Mouse (Mus musculus): ENCODE results near the gene Sema5a. TPM values are rescaled to one million over a fixed set of nuclear protein-coding genes. Genes with fewer than 3 reads are reported as not detected.

Gene Sema5a
- polyA plus RNA-seq, 1 experiment from 2014 or later: 3.0 TPM

GRCm38 (mm10) chr15:32514877-32515276 lies 270.3 kb downstream of the Sema5a start:
- Histone ChIP-seq H3K4me1 (no peaks in the 10 kb centered on the region), H3K27me3 (ENCODE audit: low read depth, poor library complexity, severe bottlenecking) (no peaks in the 10 kb centered on the region), H3K27ac (replicated peaks) (no peak overlapping the region), H3K4me3 (no peak overlapping the region), H3K36me3 (no peaks in the 10 kb centered on the region), H3K9me3 (replicated peaks) (no peaks in the 10 kb centered on the region)
- no peak for DNase-seq (ENCODE audit: low spot score)
- WGBS: 65% methylated on average over 1 of the region's 1 CpGs

- 89% methylated on average over 2 of the region's 2 CpGs for WGBS
- no peak overlapping the region for H3K4me3 ChIP-seq
- no peak for DNase-seq (ENCODE audit: low spot score)
Measured at GRCm38 (mm10) chr15:32517954-32518353, 273.3 kb downstream of the Sema5a start.

GRCm38 (mm10) chr15:32532539-32532938 lies 287.9 kb downstream of the Sema5a start:
- 82% methylated on average over 3 of the region's 3 CpGs for WGBS
- Histone ChIP-seq H3K27me3 (ENCODE audit: low read depth, poor library complexity, severe bottlenecking) (no peaks in the 10 kb centered on the region), H3K4me1 (no peaks in the 10 kb centered on the region), H3K27ac (replicated peaks) (no peak overlapping the region), H3K9me3 (replicated peaks) (no peaks in the 10 kb centered on the region), H3K4me3 (no peak overlapping the region), H3K36me3 (no peaks in the 10 kb centered on the region)
- DNase-seq (ENCODE audit: low spot score): no peak

More at GRCm38 (mm10) chr15:32517954-32518353, 273.3 kb downstream of the Sema5a start:
- no peaks in the 10 kb centered on the region for H3K9me3 ChIP-seq (replicated peaks)
- no peak overlapping the region for H3K27ac ChIP-seq (replicated peaks)
- no peaks in the 10 kb centered on the region for H3K27me3 ChIP-seq (ENCODE audit: low read depth, poor library complexity, severe bottlenecking)
- H3K36me3 ChIP-seq: no peaks in the 10 kb centered on the region
- H3K4me1 ChIP-seq: no peaks in the 10 kb centered on the region

GRCm38 (mm10) chr15:32533541-32534080 lies 289.0 kb downstream of the Sema5a start:
- Histone ChIP-seq H3K9me3 (replicated peaks) (no peaks in the 10 kb centered on the region), H3K4me1 (no peaks in the 10 kb centered on the region), H3K27me3 (ENCODE audit: low read depth, poor library complexity, severe bottlenecking) (no peaks in the 10 kb centered on the region), H3K36me3 (no peaks in the 10 kb centered on the region), H3K27ac (replicated peaks) (no peak overlapping the region), H3K4me3 (no peak overlapping the region)
- WGBS: 73% methylated on average over 1 of the region's 1 CpGs
- DNase-seq (ENCODE audit: low spot score): no peak

GRCm38 (mm10) chr15:32536755-32537503 lies 292.3 kb downstream of the Sema5a start:
- Histone ChIP-seq H3K27me3 (ENCODE audit: low read depth, poor library complexity, severe bottlenecking) (no peaks in the 10 kb centered on the region), H3K4me3 (no peak overlapping the region), H3K27ac (replicated peaks) (no peak overlapping the region), H3K4me1 (no peaks in the 10 kb centered on the region), H3K9me3 (replicated peaks) (no peaks in the 10 kb centered on the region), H3K36me3 (no peaks in the 10 kb centered on the region)
- no peak for DNase-seq (ENCODE audit: low spot score)
- 85% methylated on average over 6 of the region's 6 CpGs for WGBS

GRCm38 (mm10) chr15:32537504-32537792 lies 292.8 kb downstream of the Sema5a start:
- Histone ChIP-seq H3K27ac (replicated peaks) (no peak overlapping the region), H3K4me3 (no peak overlapping the region), H3K36me3 (no peaks in the 10 kb centered on the region), H3K9me3 (replicated peaks) (no peaks in the 10 kb centered on the region), H3K27me3 (ENCODE audit: low read depth, poor library complexity, severe bottlenecking) (no peaks in the 10 kb centered on the region), H3K4me1 (no peaks in the 10 kb centered on the region)
- 88% methylated on average over 2 of the region's 2 CpGs for WGBS
- no peak for DNase-seq (ENCODE audit: low spot score)

- no peak for DNase-seq (ENCODE audit: low spot score)
- H3K27me3 ChIP-seq (ENCODE audit: low read depth, poor library complexity, severe bottlenecking): no peaks in the 10 kb centered on the region
- H3K9me3 ChIP-seq (replicated peaks): no peaks in the 10 kb centered on the region
- 91% methylated on average over 3 of the region's 3 CpGs for WGBS
- no peaks in the 10 kb centered on the region for H3K36me3 ChIP-seq
- no peak overlapping the region for H3K27ac ChIP-seq (replicated peaks)
- H3K4me3 ChIP-seq: no peak overlapping the region
- H3K4me1 ChIP-seq: no peaks in the 10 kb centered on the region
Measured at GRCm38 (mm10) chr15:32538092-32538491, 293.5 kb downstream of the Sema5a start.

GRCm38 (mm10) chr15:32542746-32543145 lies 298.1 kb downstream of the Sema5a start:
- no peaks in the 10 kb centered on the region for H3K9me3 ChIP-seq (replicated peaks)
- no peak for DNase-seq (ENCODE audit: low spot score)
- H3K36me3 ChIP-seq: no peaks in the 10 kb centered on the region
- WGBS: 91% methylated on average over 1 of the region's 1 CpGs
- H3K4me3 ChIP-seq: no peak overlapping the region
- no peaks in the 10 kb centered on the region for H3K27me3 ChIP-seq (ENCODE audit: low read depth, poor library complexity, severe bottlenecking)
- no peak overlapping the region for H3K27ac ChIP-seq (replicated peaks)
- no peaks in the 10 kb centered on the region for H3K4me1 ChIP-seq

GRCm38 (mm10) chr15:32543181-32543580 lies 298.6 kb downstream of the Sema5a start:
- DNase-seq (ENCODE audit: low spot score): no peak
- Histone ChIP-seq H3K36me3 (no peaks in the 10 kb centered on the region), H3K4me3 (no peak overlapping the region), H3K4me1 (no peaks in the 10 kb centered on the region), H3K27me3 (ENCODE audit: low read depth, poor library complexity, severe bottlenecking) (no peaks in the 10 kb centered on the region), H3K27ac (replicated peaks) (no peak overlapping the region), H3K9me3 (replicated peaks) (no peaks in the 10 kb centered on the region)
- WGBS: 94% methylated on average over 3 of the region's 3 CpGs

GRCm38 (mm10) chr15:32545455-32545854 lies 300.8 kb downstream of the Sema5a start:
- Histone ChIP-seq H3K27me3 (ENCODE audit: low read depth, poor library complexity, severe bottlenecking) (no peaks in the 10 kb centered on the region), H3K4me1 (no peaks in the 10 kb centered on the region), H3K4me3 (no peak overlapping the region), H3K36me3 (no peaks in the 10 kb centered on the region), H3K27ac (replicated peaks) (no peak overlapping the region), H3K9me3 (replicated peaks) (no peaks in the 10 kb centered on the region)
- 64% methylated on average over 3 of the region's 3 CpGs for WGBS
- no peak for DNase-seq (ENCODE audit: low spot score)

- Histone ChIP-seq H3K27ac (replicated peaks) (no peak overlapping the region), H3K4me3 (no peak overlapping the region), H3K9me3 (replicated peaks) (no peaks in the 10 kb centered on the region), H3K4me1 (no peaks in the 10 kb centered on the region), H3K36me3 (no peaks in the 10 kb centered on the region), H3K27me3 (ENCODE audit: low read depth, poor library complexity, severe bottlenecking) (no peaks in the 10 kb centered on the region)
- 85% methylated on average over 7 of the region's 7 CpGs for WGBS
- DNase-seq (ENCODE audit: low spot score): no peak
Measured at GRCm38 (mm10) chr15:32546746-32547145, 302.1 kb downstream of the Sema5a start.

GRCm38 (mm10) chr15:32558925-32559324 lies 314.3 kb downstream of the Sema5a start:
- no peaks in the 10 kb centered on the region for H3K9me3 ChIP-seq (replicated peaks)
- H3K4me1 ChIP-seq: no peaks in the 10 kb centered on the region
- H3K27me3 ChIP-seq (ENCODE audit: low read depth, poor library complexity, severe bottlenecking): no peaks in the 10 kb centered on the region
- WGBS: 95% methylated on average over 2 of the region's 2 CpGs
- DNase-seq (ENCODE audit: low spot score): no peak
- no peak overlapping the region for H3K27ac ChIP-seq (replicated peaks)
- no peak overlapping the region for H3K4me3 ChIP-seq
- no peaks in the 10 kb centered on the region for H3K36me3 ChIP-seq

- Histone ChIP-seq H3K27me3 (ENCODE audit: low read depth, poor library complexity, severe bottlenecking) (no peaks in the 10 kb centered on the region), H3K27ac (replicated peaks) (no peak overlapping the region), H3K4me3 (no peak overlapping the region), H3K36me3 (no peaks in the 10 kb centered on the region), H3K9me3 (replicated peaks) (no peaks in the 10 kb centered on the region), H3K4me1 (no peaks in the 10 kb centered on the region)
- DNase-seq (ENCODE audit: low spot score): no peak
- WGBS: 68% methylated on average over 6 of the region's 6 CpGs
Measured at GRCm38 (mm10) chr15:32562600-32562999, 318.0 kb downstream of the Sema5a start.
